Mouse (Mus musculus) CD4-positive, CD25-positive, alpha-beta regulatory T cell (primary cell): ENCODE measurements around the gene 4930519P11Rik. TPM values are rescaled to one million over a fixed set of nuclear protein-coding genes. Genes with fewer than 3 reads are reported as not detected.

Experiments used
- polyA plus RNA-seq: library from polyadenylated mRNA; unstranded; fragments of 100-300 nt; shearing (Covaris generic); gene quantifications from one replicate; pipeline ENCODE4 v1.2.1, GENCODE M21; 2017

The 4930519P11Rik gene
- polyA plus RNA-seq: 0.50 TPM

GRCm38 (mm10) chr2:154613118-154614115, at the start of gene 4930519P11Rik, which contains the start of gene Zfp341:
4930519P11Rik (minus strand) TSS chr2:154613437.
Zfp341 (plus strand) TSS chr2:154613297.

GRCm38 (mm10) chr2:154651363-154651762, 38.1 kb upstream of the 4930519P11Rik start, which contains the start of gene Chmp4b:
Chmp4b (plus strand) TSS chr2:154651705.

GRCm38 (mm10) chr2:154603638-154604153, 9.5 kb downstream of the 4930519P11Rik start, which contains the start of gene Pxmp4:
Pxmp4 (minus strand) TSS chr2:154603708.

GRCm38 (mm10) chr2:154569836-154570286, 43.4 kb downstream of the 4930519P11Rik start, which contains the start of gene E2f1:
E2f1 (minus strand) TSS chr2:154569892.

Other genes with a start within 250 kb of the 4930519P11Rik start
- gene Cdk5rap1, start 240.4 kb downstream of the 4930519P11Rik start, polyA plus RNA-seq: 18.1 TPM
- gene Snta1, start 205.3 kb downstream of the 4930519P11Rik start, polyA plus RNA-seq: 0.24 TPM
- 30.7 TPM for gene Cbfa2t2, start 177.0 kb downstream of the 4930519P11Rik start, polyA plus RNA-seq
- gene 1700003F12Rik, start 66.4 kb downstream of the 4930519P11Rik start, polyA plus RNA-seq: not detected
- gene Actl10, start 61.7 kb downstream of the 4930519P11Rik start, polyA plus RNA-seq: not detected
- 0.63 TPM for gene Necab3, start 54.5 kb downstream of the 4930519P11Rik start, polyA plus RNA-seq
- gene E2f1, start 43.5 kb downstream of the 4930519P11Rik start, polyA plus RNA-seq: 2.8 TPM
- 24.9 TPM for gene Pxmp4, start 9.7 kb downstream of the 4930519P11Rik start, polyA plus RNA-seq
- 0.77 TPM for gene Zfp341, start 140 bp downstream of the 4930519P11Rik start, polyA plus RNA-seq
- gene Chmp4b, start 38.3 kb upstream of the 4930519P11Rik start, polyA plus RNA-seq: 12.1 TPM
- gene Gm14214, start 156.6 kb upstream of the 4930519P11Rik start, polyA plus RNA-seq: 0.29 TPM
- 164 TPM for gene Raly, start 177.7 kb upstream of the 4930519P11Rik start, polyA plus RNA-seq
- gene a, start 178.0 kb upstream of the 4930519P11Rik start, polyA plus RNA-seq: 0.37 TPM